Mouse (Mus musculus) left cerebral cortex, adult 8-10 months (tissue): ENCODE results near the gene Nfe2l2. TPM values are rescaled to one million over a fixed set of nuclear protein-coding genes. Genes with fewer than 3 reads are reported as not detected.
"Not testable (repeated sequence)": the region's sequence is repeated elsewhere in the genome, so short reads cannot be mapped to it uniquely, and the experiment has no call there.

Source experiments
- DNase-seq, 2 experiments: peaks; one replicate each; pipeline ENCODE4 v3.0.0; 2022; ENCODE audit warnings: low spot score in 2 of 2
- total RNA-seq, 4 experiments: library from RNA; stranded (reverse); gene quantifications; 2 replicates each; pipeline ENCODE4 v1.2.4; 2022

Gene Nfe2l2
- total RNA-seq, 4 experiments from 2014 or later = 14.1 to 20.5 (median 17.9) TPM

- no peak for DNase-seq
Measured at GRCm38 (mm10) chr2:75650437-75650836, 54.0 kb downstream of the Nfe2l2 start.

GRCm38 (mm10) chr2:75645251-75645650 lies 59.2 kb downstream of the Nfe2l2 start:
- no peak for DNase-seq

- DNase-seq = no peak
Measured at GRCm38 (mm10) chr2:75643950-75644349, 60.5 kb downstream of the Nfe2l2 start.

- DNase-seq = no peak
Measured at GRCm38 (mm10) chr2:75642795-75643550, 61.5 kb downstream of the Nfe2l2 start.

GRCm38 (mm10) chr2:75642312-75642711 lies 62.1 kb downstream of the Nfe2l2 start:
- not testable (repeated sequence) for DNase-seq

- not testable (repeated sequence) for DNase-seq
Measured at GRCm38 (mm10) chr2:75639535-75639934, 64.9 kb downstream of the Nfe2l2 start.

- not testable (repeated sequence) for DNase-seq
Measured at GRCm38 (mm10) chr2:75637822-75638221, 66.6 kb downstream of the Nfe2l2 start.

GRCm38 (mm10) chr2:75637361-75637760 lies 67.1 kb downstream of the Nfe2l2 start:
- DNase-seq = no peak

GRCm38 (mm10) chr2:75637055-75637304 lies 67.5 kb downstream of the Nfe2l2 start:
- DNase-seq = not testable (repeated sequence)

- no peak for DNase-seq
Measured at GRCm38 (mm10) chr2:75636261-75637054, 68.0 kb downstream of the Nfe2l2 start.

- DNase-seq = not testable (repeated sequence)
Measured at GRCm38 (mm10) chr2:75634431-75634830, 70.0 kb downstream of the Nfe2l2 start.

- DNase-seq = no peak
Measured at GRCm38 (mm10) chr2:75633784-75634183, 70.7 kb downstream of the Nfe2l2 start.

GRCm38 (mm10) chr2:75633381-75633780 lies 71.1 kb downstream of the Nfe2l2 start:
- no peak for DNase-seq

- no peak for DNase-seq
Measured at GRCm38 (mm10) chr2:75632721-75633181, 71.7 kb downstream of the Nfe2l2 start.

GRCm38 (mm10) chr2:75632043-75632442 lies 72.4 kb downstream of the Nfe2l2 start:
- DNase-seq = no peak

GRCm38 (mm10) chr2:75631421-75631820 lies 73.0 kb downstream of the Nfe2l2 start:
- no peak for DNase-seq

GRCm38 (mm10) chr2:75628487-75628886 lies 76.0 kb downstream of the Nfe2l2 start:
- DNase-seq = no peak

- no peak for DNase-seq
Measured at GRCm38 (mm10) chr2:75626597-75627440, 77.6 kb downstream of the Nfe2l2 start.
